ENCODE assay signal across 10 mouse cellular contexts in the genomic region with DNA sequence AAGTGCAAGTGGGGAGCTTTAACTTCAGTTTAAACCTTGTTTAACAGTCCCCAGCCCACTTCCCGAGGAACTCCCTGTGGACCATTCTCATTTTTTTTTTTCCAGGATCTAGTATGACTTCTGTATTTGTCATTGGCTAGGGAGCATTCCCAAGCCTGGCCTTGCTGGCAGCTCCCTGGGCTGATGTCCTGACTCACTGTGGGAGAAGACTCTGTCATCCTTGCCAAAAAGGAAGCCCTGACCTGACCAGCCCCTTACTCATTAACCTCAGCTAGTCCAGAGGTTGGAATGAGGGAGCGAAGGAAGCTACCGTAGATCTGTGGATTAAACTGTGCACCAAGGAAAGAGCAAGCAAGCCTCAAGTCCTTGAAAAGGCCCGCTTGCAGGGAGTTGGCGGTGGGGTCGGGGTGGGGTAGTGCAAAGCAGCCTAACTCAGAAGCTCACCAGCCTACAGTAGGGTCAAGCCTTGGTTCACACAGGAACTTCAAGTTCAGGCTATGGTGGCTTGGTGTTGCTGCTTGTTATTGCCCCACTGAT.
DNase-seq lines count a peak whose midpoint lies in the region; ATAC-seq and TF ChIP-seq lines count a peak whose summit lies in the region.
"Had no signal": no experiment of that assay in that cellular context is flagged by ENCODE, and none has a peak within 500 bp of the region (broad histone marks: within the 10 kb centered on the region; RNA-seq: fewer than 3 reads in every experiment).

No protein-coding gene starts in this region.

- ATAC-seq in embryonic facial prominence, embryonic 12.5 days (ENCODE audit: insufficient number of reproducible peaks, insufficient read depth, low FRiP score, low TSS enrichment) = no peak
- ATAC-seq in stomach, postnatal 0 days (ENCODE audit: low FRiP score, low TSS enrichment) = no peak

- peak overlapping the region; percentile 41 for H3K27ac ChIP-seq in embryonic facial prominence, embryonic 12.5 days
- no peak overlapping the region for H3K27ac ChIP-seq in stomach, postnatal 0 days (replicated peaks)
- H3K27ac ChIP-seq: liver, embryonic 14.5 days; neural tube, embryonic 12.5 days had no signal

- no peaks in the 10 kb centered on the region for H3K27me3 ChIP-seq in embryonic facial prominence, embryonic 12.5 days
- no peaks in the 10 kb centered on the region for H3K27me3 ChIP-seq in stomach, postnatal 0 days (ENCODE audit: control insufficient read depth, insufficient read depth, low read length)
- H3K27me3 ChIP-seq: neural tube, embryonic 12.5 days had no signal

- whole genome bisulfite sequencing in embryonic facial prominence, embryonic 12.5 days = 66% methylated on average over 6 of the region's 6 CpGs
- WGBS in stomach, postnatal 0 days = 73% methylated on average over 6 of the region's 6 CpGs

- intact Hi-C loops in left cerebral cortex, postnatal 4 days (cut with DNase I) = no loop called here

- H3K9ac ChIP-seq in embryonic facial prominence, embryonic 12.5 days = no peak overlapping the region
- H3K9ac ChIP-seq in stomach, postnatal 0 days (ENCODE audit: low read length) = no peak overlapping the region
- H3K9ac ChIP-seq: liver, embryonic 14.5 days; neural tube, embryonic 12.5 days had no signal

- H3K9me3 ChIP-seq in embryonic facial prominence, embryonic 12.5 days = no peaks in the 10 kb centered on the region
- H3K9me3 ChIP-seq in stomach, postnatal 0 days (ENCODE audit: control insufficient read depth, low read length) = no peaks in the 10 kb centered on the region
- H3K9me3 ChIP-seq: neural tube, embryonic 12.5 days had no signal

- peaks cover 8% of the 10 kb centered on the region; the same call in 1 of the 2 replicates for H3K4me1 ChIP-seq in embryonic facial prominence, embryonic 12.5 days
- no peaks in the 10 kb centered on the region for H3K4me1 ChIP-seq in stomach, postnatal 0 days (replicated peaks; ENCODE audit: control insufficient read depth, insufficient read depth)

- no peaks in the 10 kb centered on the region for H3K36me3 ChIP-seq in embryonic facial prominence, embryonic 12.5 days
- H3K36me3 ChIP-seq in stomach, postnatal 0 days (ENCODE audit: control insufficient read depth, insufficient read depth, low read length) = no peaks in the 10 kb centered on the region
- H3K36me3 ChIP-seq: neural tube, embryonic 12.5 days had no signal

- no peak overlapping the region for H3K4me2 ChIP-seq in embryonic facial prominence, embryonic 12.5 days (replicated peaks)
- H3K4me2 ChIP-seq in stomach, postnatal 0 days (replicated peaks; ENCODE audit: low read depth) = peak overlapping the region; percentile 33; the same call in 1 of the 2 replicates
- H3K4me2 ChIP-seq: neural tube, embryonic 12.5 days had no signal

- TF ChIP-seq EP300 in stomach, postnatal 0 days (optimal IDR thresholded peaks at IDR 0.05) = no peak

- DNase-seq in thymus, postnatal 14 days = peak; percentile 15
- DNase-seq in thymus, adult 18-20 months = no peak
- DNase-seq in kidney, adult 11 months = peak; percentile 72
- no peak for DNase-seq in stomach, postnatal 0 days (ENCODE audit: low spot score)
- DNase-seq in left cerebral cortex, postnatal 4 days = no peak
- DNase-seq in layer of hippocampus, adult 9-11 months = no peak
- no peak for DNase-seq in left cerebral cortex, adult 18-20 months (ENCODE audit: low spot score in 2 of 2)

- no peak overlapping the region for H3K4me3 ChIP-seq in embryonic facial prominence, embryonic 12.5 days
- H3K4me3 ChIP-seq in stomach, postnatal 0 days (ENCODE audit: low read depth, low read length) = no peak overlapping the region
- H3K4me3 ChIP-seq: neural tube, embryonic 12.5 days had no signal

- no peak for TF ChIP-seq CTCF in stomach, postnatal 0 days (IDR thresholded peaks at IDR 0.05; ENCODE audit: low read depth)

Comparison
In these comparisons a context has a peak if more than half of its experiments do, and no peak if none do; other contexts are left out.
1. DNase-seq: peak in thymus, postnatal 14 days (single experiment) and kidney, adult 11 months (single experiment); none in thymus, adult 18-20 months (0 of 2), stomach, postnatal 0 days (single experiment), left cerebral cortex, postnatal 4 days (single experiment), layer of hippocampus, adult 9-11 months (single experiment) and left cerebral cortex, adult 18-20 months (0 of 2).